Mouse (Mus musculus): ENCODE measurements around the gene Exoc6b. TPM values are rescaled to one million over a fixed set of nuclear protein-coding genes. Genes with fewer than 3 reads are reported as not detected.
A peak's percentile ranks its signal among the peaks of the same experiment; 100 is the strongest.
"Not testable (repeated sequence)": the region's sequence is repeated elsewhere in the genome, so short reads cannot be mapped to it uniquely, and the experiment has no call there.

Exoc6b gene
- polyA plus RNA-seq, 1 experiment from 2014 or later, result 49.7 TPM

GRCm38 (mm10) chr6:84613561-84613960 lies 455.8 kb downstream of the Exoc6b start:
- Histone ChIP-seq H3K4me2 (replicated peaks; ENCODE audit: low read depth, low read length) (no peak overlapping the region), H3K4me1 (ENCODE audit: control insufficient read depth, insufficient read depth, low read length) (no peaks in the 10 kb centered on the region), H3K27ac (ENCODE audit: low read length) (no peak overlapping the region), H3K9me3 (ENCODE audit: control insufficient read depth, low read depth, low read length) (no peaks in the 10 kb centered on the region), H3K36me3 (ENCODE audit: control insufficient read depth, insufficient read depth, low read length) (no peaks in the 10 kb centered on the region), H3K27me3 (ENCODE audit: control insufficient read depth, insufficient read depth, low read length) (no peaks in the 10 kb centered on the region), H3K9ac (replicated peaks; ENCODE audit: low read depth, low read length) (no peak overlapping the region), H3K4me3 (ENCODE audit: low read depth, low read length) (no peak overlapping the region)
- WGBS, result 79% methylated on average over 3 of the region's 3 CpGs
- ATAC-seq (ENCODE audit: insufficient number of reproducible peaks, insufficient read depth, low FRiP score, low read depth), result no peak

GRCm38 (mm10) chr6:84601136-84601889 lies 468.0 kb downstream of the Exoc6b start:
- WGBS, result 27% methylated on average over 1 of the region's 1 CpGs
- H3K36me3 ChIP-seq (ENCODE audit: control insufficient read depth, insufficient read depth, low read length), result no peaks in the 10 kb centered on the region
- H3K27ac ChIP-seq (ENCODE audit: low read length), result no peak overlapping the region
- no peak overlapping the region for H3K4me2 ChIP-seq (replicated peaks; ENCODE audit: low read depth, low read length)
- no peaks in the 10 kb centered on the region for H3K27me3 ChIP-seq (ENCODE audit: control insufficient read depth, insufficient read depth, low read length)
- ATAC-seq (ENCODE audit: insufficient number of reproducible peaks, insufficient read depth, low FRiP score, low read depth), result no peak
- H3K9me3 ChIP-seq (ENCODE audit: control insufficient read depth, low read depth, low read length), result no peaks in the 10 kb centered on the region
- no peaks in the 10 kb centered on the region for H3K4me1 ChIP-seq (ENCODE audit: control insufficient read depth, insufficient read depth, low read length)
- no peak overlapping the region for H3K9ac ChIP-seq (replicated peaks; ENCODE audit: low read depth, low read length)
- H3K4me3 ChIP-seq (ENCODE audit: low read depth, low read length), result no peak overlapping the region

- not testable (repeated sequence) for H3K36me3 ChIP-seq (ENCODE audit: control insufficient read depth, insufficient read depth, low read length); H3K27ac ChIP-seq (ENCODE audit: low read length); ATAC-seq (ENCODE audit: insufficient number of reproducible peaks, insufficient read depth, low FRiP score, low read depth); H3K4me1 ChIP-seq (ENCODE audit: control insufficient read depth, insufficient read depth, low read length); H3K9me3 ChIP-seq (ENCODE audit: control insufficient read depth, low read depth, low read length); H3K27me3 ChIP-seq (ENCODE audit: control insufficient read depth, insufficient read depth, low read length); H3K4me2 ChIP-seq (replicated peaks; ENCODE audit: low read depth, low read length); H3K4me3 ChIP-seq (ENCODE audit: low read depth, low read length); H3K9ac ChIP-seq (replicated peaks; ENCODE audit: low read depth, low read length)
- WGBS, result 80% methylated on average over 3 of the region's 3 CpGs
These were observed 470.0 kb downstream of the Exoc6b start for GRCm38 (mm10) chr6:84599296-84599695.

GRCm38 (mm10) chr6:84598725-84599124 lies 470.6 kb downstream of the Exoc6b start:
- no peaks in the 10 kb centered on the region for H3K4me1 ChIP-seq (ENCODE audit: control insufficient read depth, insufficient read depth, low read length)
- no peak overlapping the region for H3K4me3 ChIP-seq (ENCODE audit: low read depth, low read length)
- no peak for ATAC-seq (ENCODE audit: insufficient number of reproducible peaks, insufficient read depth, low FRiP score, low read depth)
- 50% methylated on average over 3 of the region's 3 CpGs for whole genome bisulfite sequencing
- H3K9ac ChIP-seq (replicated peaks; ENCODE audit: low read depth, low read length), result no peak overlapping the region
- no peak overlapping the region for H3K27ac ChIP-seq (ENCODE audit: low read length)
- no peaks in the 10 kb centered on the region for H3K9me3 ChIP-seq (ENCODE audit: control insufficient read depth, low read depth, low read length)
- H3K4me2 ChIP-seq (replicated peaks; ENCODE audit: low read depth, low read length), result no peak overlapping the region
- no peaks in the 10 kb centered on the region for H3K27me3 ChIP-seq (ENCODE audit: control insufficient read depth, insufficient read depth, low read length)
- H3K36me3 ChIP-seq (ENCODE audit: control insufficient read depth, insufficient read depth, low read length), result no peaks in the 10 kb centered on the region

GRCm38 (mm10) chr6:84594626-84595025 lies 474.7 kb downstream of the Exoc6b start:
- no peaks in the 10 kb centered on the region for H3K9me3 ChIP-seq (ENCODE audit: control insufficient read depth, low read depth, low read length)
- H3K36me3 ChIP-seq (ENCODE audit: control insufficient read depth, insufficient read depth, low read length), result no peaks in the 10 kb centered on the region
- ATAC-seq (ENCODE audit: insufficient number of reproducible peaks, insufficient read depth, low FRiP score, low read depth), result no peak
- H3K4me2 ChIP-seq (replicated peaks; ENCODE audit: low read depth, low read length), result no peak overlapping the region
- no peak overlapping the region for H3K4me3 ChIP-seq (ENCODE audit: low read depth, low read length)
- H3K27me3 ChIP-seq (ENCODE audit: control insufficient read depth, insufficient read depth, low read length), result 0 out of 2 replicates have a peak, but pooled peaks cover 5% of the 10 kb centered on the region
- no peak overlapping the region for H3K9ac ChIP-seq (replicated peaks; ENCODE audit: low read depth, low read length)
- 57% methylated on average over 3 of the region's 3 CpGs for WGBS
- H3K27ac ChIP-seq (ENCODE audit: low read length), result no peak overlapping the region
- H3K4me1 ChIP-seq (ENCODE audit: control insufficient read depth, insufficient read depth, low read length), result peaks cover 10% of the 10 kb centered on the region; the same call in 1 of the 2 replicates

- Histone ChIP-seq H3K4me3 (ENCODE audit: low read depth, low read length) (no peak within 1 kb of the TSS), H3K4me2 (replicated peaks; ENCODE audit: low read depth, low read length) (no peak within 1 kb of the TSS), H3K27me3 (ENCODE audit: control insufficient read depth, insufficient read depth, low read length) (0 out of 2 replicates have a peak, but pooled peaks cover 10% of the 10 kb centered on the region), H3K36me3 (ENCODE audit: control insufficient read depth, insufficient read depth, low read length) (no peaks in the 10 kb centered on the region), H3K9me3 (ENCODE audit: control insufficient read depth, low read depth, low read length) (no peaks in the 10 kb centered on the region), H3K9ac (replicated peaks; ENCODE audit: low read depth, low read length) (no peak within 1 kb of the TSS), H3K4me1 (ENCODE audit: control insufficient read depth, insufficient read depth, low read length) (peaks cover 16% of the 10 kb centered on the region; the same call in 1 of the 2 replicates), H3K27ac (ENCODE audit: low read length) (no peak within 1 kb of the TSS)
- no peak for ATAC-seq (ENCODE audit: insufficient number of reproducible peaks, insufficient read depth, low FRiP score, low read depth)
- WGBS, result 84% methylated on average over 10 of the region's 10 CpGs
These were observed 475.6 kb downstream of the Exoc6b start, which contains the start of gene Cyp26b1 for GRCm38 (mm10) chr6:84593693-84594092. Gene Cyp26b1, minus strand, starts transcription at chr6:84593908.

GRCm38 (mm10) chr6:84590961-84591745 lies 478.2 kb downstream of the Exoc6b start:
- H3K4me3 ChIP-seq (ENCODE audit: low read depth, low read length), result no peak overlapping the region
- ATAC-seq (ENCODE audit: insufficient number of reproducible peaks, insufficient read depth, low FRiP score, low read depth), result no peak
- H3K27ac ChIP-seq (ENCODE audit: low read length), result peak overlapping the region; percentile 11; the same call in 1 of the 2 replicates
- peaks cover 27% of the 10 kb centered on the region for H3K4me1 ChIP-seq (ENCODE audit: control insufficient read depth, insufficient read depth, low read length)
- no peaks in the 10 kb centered on the region for H3K9me3 ChIP-seq (ENCODE audit: control insufficient read depth, low read depth, low read length)
- no peak overlapping the region for H3K9ac ChIP-seq (replicated peaks; ENCODE audit: low read depth, low read length)
- no peak overlapping the region for H3K4me2 ChIP-seq (replicated peaks; ENCODE audit: low read depth, low read length)
- WGBS, result 35% methylated on average over 6 of the region's 6 CpGs
- H3K27me3 ChIP-seq (ENCODE audit: control insufficient read depth, insufficient read depth, low read length), result 0 out of 2 replicates have a peak, but pooled peaks cover 14% of the 10 kb centered on the region
- no peaks in the 10 kb centered on the region for H3K36me3 ChIP-seq (ENCODE audit: control insufficient read depth, insufficient read depth, low read length)
